Mouse (Mus musculus): Measurements from ENCODE around the gene Gm49776. TPM values are rescaled to one million over a fixed set of nuclear protein-coding genes. Genes with fewer than 3 reads are reported as not detected.
"Not testable (repeated sequence)": the region's sequence is repeated elsewhere in the genome, so short reads cannot be mapped to it uniquely, and the experiment has no call there.

Gene Gm49776
- 0.87 TPM in 1 of 2 replicates, not detected in the other for polyA plus RNA-seq (2015; fragmentation: Nextera tagmentation; extraction: Ambion mirVana)

DNA sequence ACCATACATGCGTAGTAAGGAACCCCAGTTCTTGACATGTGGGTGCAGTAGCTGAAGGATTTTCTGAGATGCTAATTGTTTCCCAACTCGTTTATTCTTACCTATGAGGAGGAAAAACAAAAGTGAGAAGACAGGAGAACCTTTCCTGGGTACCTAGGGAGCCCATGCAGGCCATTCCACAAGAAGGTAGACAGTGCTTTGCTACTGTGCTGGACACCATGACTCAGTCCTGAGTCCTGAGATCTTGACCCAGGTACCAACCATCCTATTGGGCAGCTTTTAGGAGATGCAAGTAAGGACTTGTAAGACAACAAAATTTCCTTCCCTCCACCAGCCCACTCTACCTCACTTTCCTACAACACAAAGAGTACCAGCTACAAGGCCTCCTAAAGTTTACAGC lies at the start of gene Gm49776:
Gm49776 (minus strand) TSS at position 101 of the 400 bp plus-strand sequence.
- 90% methylated on average over 2 of the region's 2 CpGs for WGBS
- no peaks in the 10 kb centered on the region for H3K4me1 ChIP-seq
- no peak within 1 kb of the TSS for H3K4me2 ChIP-seq
- no peak within 1 kb of the TSS for H3K4me3 ChIP-seq
- H3K27ac ChIP-seq: no peak within 1 kb of the TSS
- no peak within 1 kb of the TSS for H3K9ac ChIP-seq
- H3K36me3 ChIP-seq: peaks cover 91% of the 10 kb centered on the region
- H3K9me3 ChIP-seq: no peaks in the 10 kb centered on the region
- no peak for ATAC-seq (ENCODE audit: insufficient number of reproducible peaks, low FRiP score, low TSS enrichment, low read depth)
- no peaks in the 10 kb centered on the region for H3K27me3 ChIP-seq

DNA sequence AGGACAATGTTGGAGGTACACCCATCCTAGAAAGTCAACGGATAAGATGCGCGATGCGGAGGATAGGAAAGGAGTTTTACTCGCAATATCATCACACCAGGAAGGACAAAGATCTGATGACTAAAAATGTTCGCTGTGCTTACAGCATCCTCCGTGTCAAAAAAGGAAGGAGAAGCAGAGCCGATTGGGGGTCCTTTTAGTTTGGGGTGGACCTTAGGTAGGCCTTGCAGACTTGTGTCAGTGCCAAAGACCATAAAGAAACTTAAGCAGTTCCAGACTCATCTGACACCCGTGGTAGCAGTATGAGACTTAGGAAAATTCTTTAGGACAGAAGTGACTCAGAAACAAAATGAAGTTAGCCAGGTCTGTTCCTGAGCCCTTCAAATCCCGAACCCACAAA lies 31.5 kb upstream of the Gm49776 start:
- ATAC-seq (ENCODE audit: insufficient number of reproducible peaks, low FRiP score, low TSS enrichment, low read depth); H3K9me3 ChIP-seq; H3K9ac ChIP-seq; H3K27me3 ChIP-seq: not testable (repeated sequence)
- H3K27ac ChIP-seq: peak overlapping the region; percentile 82
- peaks cover 10% of the 10 kb centered on the region for H3K36me3 ChIP-seq
- peaks cover 25% of the 10 kb centered on the region for H3K4me1 ChIP-seq
- peak overlapping the region; percentile 83 for H3K4me3 ChIP-seq
- WGBS: 1% methylated on average over 10 of the region's 10 CpGs
- H3K4me2 ChIP-seq: peak overlapping the region; percentile 32

DNA sequence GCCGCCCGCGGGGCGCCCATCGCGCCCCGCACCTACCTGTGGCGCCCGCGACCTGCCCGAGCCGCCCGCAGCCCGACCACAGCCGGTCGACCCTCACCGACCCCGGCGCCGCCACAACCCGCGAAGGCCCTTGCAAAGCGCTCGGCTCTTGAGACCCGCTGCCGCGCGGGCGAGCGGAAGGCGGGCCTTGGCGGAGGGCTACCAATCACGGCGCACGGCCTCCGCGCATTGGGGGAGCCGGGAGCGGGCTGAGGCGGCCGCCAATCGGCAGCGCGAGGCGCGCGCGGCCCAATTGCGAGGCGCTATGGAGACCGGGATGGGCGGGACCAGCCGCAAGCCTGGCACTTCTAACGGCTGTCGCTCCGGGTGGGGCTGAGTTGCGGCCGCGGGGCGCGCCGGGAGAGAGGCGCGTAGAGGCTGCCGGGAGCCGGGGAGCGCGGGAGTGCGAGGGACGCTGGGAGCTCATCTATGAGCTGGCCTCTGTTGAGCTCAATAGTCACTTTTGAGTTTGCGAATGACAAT lies 31.0 kb upstream of the Gm49776 start, which contains the start of gene Dgcr8:
Dgcr8 (minus strand) TSS at position 180 of the 522 bp plus-strand sequence.
- Histone ChIP-seq H3K4me1 (peaks cover 25% of the 10 kb centered on the region), H3K9me3 (no peaks in the 10 kb centered on the region), H3K9ac (peak within 1 kb of the TSS; percentile 95), H3K27me3 (no peaks in the 10 kb centered on the region), H3K36me3 (peaks cover 14% of the 10 kb centered on the region), H3K27ac (peak within 1 kb of the TSS; percentile 94), H3K4me3 (peak within 1 kb of the TSS; percentile 83), H3K4me2 (peak within 1 kb of the TSS; percentile 78)
- under 1% methylated on average over 70 of the region's 71 CpGs for WGBS
- peak; percentile 99 for ATAC-seq (ENCODE audit: insufficient number of reproducible peaks, low FRiP score, low TSS enrichment, low read depth)

DNA sequence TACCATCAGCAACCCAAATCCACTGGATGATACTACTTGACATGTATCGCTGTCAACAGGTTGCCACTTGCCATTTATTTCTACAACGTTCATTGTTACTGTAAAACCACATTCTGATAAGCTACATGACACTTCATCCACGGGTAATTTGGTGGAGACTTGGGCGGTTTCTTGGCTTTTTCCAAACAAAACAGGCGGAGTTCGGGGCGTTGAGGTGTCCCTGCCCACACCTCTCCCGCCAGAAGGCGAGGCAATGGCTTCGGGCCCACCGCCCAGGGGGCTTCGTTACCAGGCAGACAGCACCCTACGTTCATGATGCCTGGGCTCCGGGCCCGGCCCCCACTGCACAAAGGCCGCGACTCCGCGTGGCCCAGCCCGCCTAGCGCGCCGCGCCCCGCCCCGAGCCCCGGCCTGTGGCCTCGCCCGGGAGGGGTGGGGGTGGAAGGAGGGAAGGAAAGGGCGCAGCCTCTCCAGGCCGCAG lies 30.5 kb upstream of the Gm49776 start:
- H3K27ac ChIP-seq: peak overlapping the region; percentile 94
- WGBS: 2% methylated on average over 30 of the region's 31 CpGs

DNA sequence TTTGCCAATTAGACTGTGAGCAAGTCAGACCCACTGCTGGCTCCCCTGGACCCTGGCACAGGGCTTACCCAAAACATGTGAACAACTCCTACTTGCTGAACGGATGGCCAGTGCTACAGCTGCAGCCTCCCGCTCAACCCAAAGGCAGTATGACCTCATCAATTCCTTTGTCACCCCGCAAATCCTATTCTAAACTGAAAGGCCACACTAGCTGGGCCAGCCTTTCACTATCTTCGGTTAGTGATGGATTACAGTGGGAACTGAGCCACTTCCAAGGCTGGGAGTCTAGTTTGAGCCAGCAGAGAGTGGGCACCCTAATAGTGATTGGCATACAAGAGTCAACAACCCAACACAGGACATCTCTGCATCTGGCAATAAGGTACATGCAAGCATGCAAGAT lies 30.0 kb upstream of the Gm49776 start:
- H3K27me3 ChIP-seq: no peaks in the 10 kb centered on the region
- peak overlapping the region; percentile 94 for H3K27ac ChIP-seq
- H3K36me3 ChIP-seq: peaks cover 24% of the 10 kb centered on the region
- peak overlapping the region; percentile 95 for H3K9ac ChIP-seq
- H3K4me3 ChIP-seq: peak overlapping the region; percentile 83
- peaks cover 25% of the 10 kb centered on the region for H3K4me1 ChIP-seq
- peak overlapping the region; percentile 78 for H3K4me2 ChIP-seq
- H3K9me3 ChIP-seq: no peaks in the 10 kb centered on the region
- WGBS: 0% methylated on average over 4 of the region's 4 CpGs
- no peak for ATAC-seq (ENCODE audit: insufficient number of reproducible peaks, low FRiP score, low TSS enrichment, low read depth)

More for the DNA sequence above, 30.5 kb upstream of the Gm49776 start:
- H3K36me3 ChIP-seq: peaks cover 19% of the 10 kb centered on the region
- H3K9me3 ChIP-seq: no peaks in the 10 kb centered on the region
- H3K4me1 ChIP-seq: peaks cover 25% of the 10 kb centered on the region
- peak overlapping the region; percentile 95 for H3K9ac ChIP-seq
- H3K4me2 ChIP-seq: peak overlapping the region; percentile 78
- H3K27me3 ChIP-seq: no peaks in the 10 kb centered on the region
- peak overlapping the region; percentile 83 for H3K4me3 ChIP-seq
- ATAC-seq (ENCODE audit: insufficient number of reproducible peaks, low FRiP score, low TSS enrichment, low read depth): peak; percentile 84

DNA sequence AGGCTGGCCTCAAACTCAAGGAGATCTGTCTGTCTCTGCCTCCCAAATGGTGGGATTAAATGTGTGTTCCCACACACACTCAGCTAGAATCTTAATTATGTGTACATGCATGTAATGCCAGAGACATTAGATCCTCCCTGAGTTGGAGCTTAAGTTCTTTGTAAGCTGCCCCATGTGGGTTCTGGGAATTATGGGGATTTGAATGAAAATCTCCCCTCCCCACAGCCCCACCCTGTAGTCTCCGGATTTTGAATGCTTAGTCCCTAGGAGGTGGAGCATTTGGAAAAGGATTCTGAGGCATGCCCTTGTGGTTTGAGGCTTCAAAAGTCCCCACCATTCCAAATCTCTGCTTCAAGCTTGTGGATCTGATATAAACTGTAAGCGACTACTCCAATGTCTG lies 17.0 kb upstream of the Gm49776 start:
- Histone ChIP-seq H3K9me3 (no peaks in the 10 kb centered on the region), H3K4me3 (no peak overlapping the region), H3K36me3 (peaks cover 91% of the 10 kb centered on the region), H3K4me2 (no peak overlapping the region), H3K27ac (no peak overlapping the region), H3K4me1 (no peaks in the 10 kb centered on the region), H3K27me3 (no peaks in the 10 kb centered on the region), H3K9ac (no peak overlapping the region)
- 77% methylated on average over 2 of the region's 2 CpGs for WGBS
- ATAC-seq (ENCODE audit: insufficient number of reproducible peaks, low FRiP score, low TSS enrichment, low read depth): no peak

DNA sequence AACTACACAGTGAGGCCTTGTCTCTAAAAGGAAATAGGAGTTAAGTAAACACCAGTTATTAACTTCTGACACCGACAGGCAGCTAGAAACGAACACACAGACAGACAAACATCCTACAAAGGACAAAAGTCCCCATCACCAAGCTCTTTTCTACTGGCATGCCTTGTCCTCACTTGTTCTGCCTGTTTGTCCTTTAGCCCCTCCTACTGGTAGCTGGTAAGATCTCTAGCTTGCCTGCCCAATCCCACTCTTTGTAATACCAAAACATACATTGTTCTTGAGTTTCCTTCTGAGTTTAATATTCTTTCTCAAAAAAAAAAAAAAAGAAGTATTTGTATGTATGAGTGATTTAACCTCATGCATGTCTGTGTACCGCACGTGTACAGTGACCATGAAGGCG lies 10.1 kb upstream of the Gm49776 start:
- no peak for ATAC-seq (ENCODE audit: insufficient number of reproducible peaks, low FRiP score, low TSS enrichment, low read depth)
- H3K4me1 ChIP-seq: no peaks in the 10 kb centered on the region
- H3K4me2 ChIP-seq: no peak overlapping the region
- WGBS: 91% methylated on average over 5 of the region's 5 CpGs
- H3K27ac ChIP-seq: no peak overlapping the region
- no peaks in the 10 kb centered on the region for H3K27me3 ChIP-seq
- H3K9ac ChIP-seq: no peak overlapping the region
- peaks cover 84% of the 10 kb centered on the region for H3K36me3 ChIP-seq
- no peak overlapping the region for H3K4me3 ChIP-seq
- H3K9me3 ChIP-seq: no peaks in the 10 kb centered on the region

DNA sequence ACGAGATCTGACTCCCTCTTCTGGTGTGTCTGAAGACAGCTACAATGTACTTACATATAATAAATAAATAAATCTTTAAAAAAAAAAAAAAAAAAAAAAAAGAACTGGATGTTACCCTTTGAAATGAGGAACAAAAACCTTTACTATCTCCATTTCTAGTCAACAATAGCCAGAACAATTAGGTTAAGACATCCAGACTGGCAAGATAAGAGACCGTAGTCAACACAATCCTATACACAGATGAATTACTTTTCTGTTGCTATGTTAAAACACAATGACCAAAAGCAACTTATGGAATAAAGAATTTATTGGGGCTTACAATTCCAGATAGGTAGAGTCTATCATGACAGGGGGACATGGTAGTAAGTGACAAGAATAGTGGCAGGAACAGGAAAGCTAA lies 6.9 kb upstream of the Gm49776 start:
- no peak for ATAC-seq (ENCODE audit: insufficient number of reproducible peaks, low FRiP score, low TSS enrichment, low read depth)
- peaks cover 80% of the 10 kb centered on the region for H3K36me3 ChIP-seq
- H3K9ac ChIP-seq: no peak overlapping the region
- H3K27ac ChIP-seq: no peak overlapping the region
- H3K4me1 ChIP-seq: no peaks in the 10 kb centered on the region
- H3K4me3 ChIP-seq: no peak overlapping the region
- 78% methylated on average over 2 of the region's 2 CpGs for WGBS
- H3K4me2 ChIP-seq: no peak overlapping the region
- no peaks in the 10 kb centered on the region for H3K9me3 ChIP-seq
- no peaks in the 10 kb centered on the region for H3K27me3 ChIP-seq

DNA sequence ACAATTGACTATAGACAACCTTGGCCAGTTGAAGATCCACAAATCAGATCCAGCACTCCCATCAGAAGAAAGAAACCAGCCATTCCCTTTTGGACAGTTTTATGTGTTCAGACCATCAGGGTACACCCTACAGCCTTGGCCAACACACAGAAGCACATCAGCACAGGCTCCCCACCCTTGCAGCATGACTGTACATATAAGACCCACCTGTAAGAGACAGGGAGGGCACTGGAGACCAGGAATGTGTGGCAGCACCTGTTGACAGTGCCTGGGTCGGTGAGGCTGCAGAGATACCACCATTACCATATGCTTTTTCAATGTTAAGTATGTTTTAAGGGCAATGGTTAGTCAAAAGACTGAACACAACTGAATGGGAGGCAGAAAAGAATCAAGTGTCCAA lies 4.3 kb downstream of the Gm49776 start:
- WGBS: 86% methylated on average over 1 of the region's 1 CpGs
- Histone ChIP-seq H3K4me2 (no peak overlapping the region), H3K9ac (no peak overlapping the region), H3K4me3 (no peak overlapping the region), H3K36me3 (peaks cover 80% of the 10 kb centered on the region), H3K9me3 (no peaks in the 10 kb centered on the region), H3K4me1 (peaks cover 29% of the 10 kb centered on the region), H3K27ac (no peak overlapping the region), H3K27me3 (no peaks in the 10 kb centered on the region)
- ATAC-seq (ENCODE audit: insufficient number of reproducible peaks, low FRiP score, low TSS enrichment, low read depth): no peak

DNA sequence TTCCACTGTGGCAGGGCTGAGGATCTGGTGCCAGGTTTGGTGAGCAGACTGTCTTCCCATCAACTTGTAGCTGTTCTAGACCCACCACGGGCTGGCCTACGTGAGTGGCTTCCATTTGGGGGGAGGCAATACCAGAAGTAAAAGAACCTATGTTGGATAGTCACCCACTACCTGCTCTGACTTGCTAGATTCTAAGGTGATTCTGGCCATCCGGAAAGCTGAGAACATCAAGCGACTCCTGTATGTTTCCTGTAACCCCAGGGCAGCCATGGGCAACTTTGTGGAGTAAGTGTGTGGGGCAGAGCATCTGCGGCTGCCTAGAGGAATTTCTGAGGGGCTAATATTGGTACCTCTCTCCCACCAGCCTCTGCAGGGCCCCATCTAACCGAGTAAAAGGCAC lies 5.4 kb downstream of the Gm49776 start:
- no peak overlapping the region for H3K27ac ChIP-seq
- H3K4me1 ChIP-seq: peaks cover 29% of the 10 kb centered on the region
- H3K36me3 ChIP-seq: peaks cover 69% of the 10 kb centered on the region
- no peaks in the 10 kb centered on the region for H3K9me3 ChIP-seq
- 74% methylated on average over 6 of the region's 6 CpGs for WGBS
- H3K9ac ChIP-seq: no peak overlapping the region
- no peak overlapping the region for H3K4me3 ChIP-seq
- no peak for ATAC-seq (ENCODE audit: insufficient number of reproducible peaks, low FRiP score, low TSS enrichment, low read depth)
- no peak overlapping the region for H3K4me2 ChIP-seq
- H3K27me3 ChIP-seq: no peaks in the 10 kb centered on the region

DNA sequence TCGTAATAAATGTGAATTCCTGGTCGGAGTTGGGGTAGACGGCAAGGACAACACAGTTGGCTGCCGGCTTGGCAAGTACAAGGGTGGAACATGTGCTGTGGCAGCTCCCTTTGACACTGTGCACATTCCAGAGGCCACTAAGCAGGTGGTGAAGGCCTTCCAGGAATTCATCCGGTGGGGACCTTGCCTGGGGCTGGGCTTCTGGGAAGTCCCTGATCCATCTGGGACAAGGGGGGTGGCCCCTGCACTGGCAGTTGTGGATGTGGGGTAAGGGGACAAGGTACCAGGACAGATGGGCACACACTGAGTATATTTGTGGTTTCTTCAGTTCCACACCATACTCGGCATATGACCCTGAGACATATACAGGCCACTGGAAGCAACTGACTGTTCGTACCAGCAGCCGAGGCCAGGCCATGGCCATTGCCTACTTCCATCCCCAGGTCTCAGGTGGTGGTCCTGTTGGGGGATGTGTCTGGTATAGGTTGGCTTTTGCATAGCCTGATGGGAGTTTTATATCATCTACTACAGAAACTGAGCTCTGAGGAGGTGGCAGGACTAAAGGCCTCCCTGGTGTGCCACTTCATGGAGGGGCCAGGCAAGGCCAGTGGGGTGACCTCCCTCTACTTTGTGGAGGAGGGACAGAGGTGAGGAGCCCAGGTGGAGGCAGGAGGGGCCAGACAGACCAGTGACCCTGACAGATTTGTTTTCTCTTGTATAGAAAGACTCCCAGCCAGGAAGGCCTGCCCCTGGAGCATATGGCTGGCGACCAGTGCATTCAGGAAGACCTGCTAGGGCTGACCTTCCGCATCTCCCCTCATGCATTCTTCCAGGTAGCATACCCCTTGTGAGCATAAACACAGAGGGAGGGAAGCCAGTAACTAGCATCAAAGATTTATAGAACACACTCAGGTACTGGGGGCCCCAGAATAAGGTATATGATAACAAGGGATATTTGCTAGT lies 7.0 kb downstream of the Gm49776 start:
- Histone ChIP-seq H3K27me3 (no peaks in the 10 kb centered on the region), H3K36me3 (peaks cover 62% of the 10 kb centered on the region), H3K9ac (0 out of 2 replicates have a peak overlapping the region, but pooled peaks have one; percentile 26), H3K4me2 (peak overlapping the region; percentile 70), H3K9me3 (no peaks in the 10 kb centered on the region), H3K4me3 (peak overlapping the region; percentile 98; the same call in 1 of the 2 replicates), H3K27ac (0 out of 2 replicates have a peak overlapping the region, but pooled peaks have one; percentile 34), H3K4me1 (peaks cover 38% of the 10 kb centered on the region)
- ATAC-seq (ENCODE audit: insufficient number of reproducible peaks, low FRiP score, low TSS enrichment, low read depth): no peak
- 57% methylated on average over 10 of the region's 10 CpGs for WGBS

DNA sequence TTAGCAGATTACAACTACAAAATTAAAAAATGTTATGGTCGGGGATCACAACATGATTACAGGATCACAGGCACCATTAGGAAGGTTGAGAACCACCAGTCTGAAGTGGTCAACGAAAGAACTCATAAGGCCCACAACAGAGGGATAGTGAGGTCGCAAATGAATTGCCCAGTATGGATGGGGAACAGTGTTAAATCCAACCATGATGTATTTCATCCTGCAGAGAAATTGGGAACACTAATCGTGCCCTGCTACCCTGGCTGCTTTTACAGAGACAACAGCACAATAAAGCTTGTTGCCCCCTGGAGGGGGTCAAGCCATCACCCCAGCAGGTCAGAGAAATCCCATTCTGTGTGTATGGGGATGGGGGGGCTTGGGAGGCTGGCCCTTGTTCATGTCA lies 7.9 kb downstream of the Gm49776 start:
- peak overlapping the region; percentile 88; the same call in 1 of the 2 replicates for H3K9ac ChIP-seq
- peaks cover 38% of the 10 kb centered on the region for H3K4me1 ChIP-seq
- H3K9me3 ChIP-seq: no peaks in the 10 kb centered on the region
- H3K4me2 ChIP-seq: peak overlapping the region; percentile 70
- H3K27me3 ChIP-seq: no peaks in the 10 kb centered on the region
- peaks cover 64% of the 10 kb centered on the region for H3K36me3 ChIP-seq
- 54% methylated on average over 4 of the region's 4 CpGs for WGBS
- peak overlapping the region; percentile 96 for H3K27ac ChIP-seq
- peak overlapping the region; percentile 98 for H3K4me3 ChIP-seq
- ATAC-seq (ENCODE audit: insufficient number of reproducible peaks, low FRiP score, low TSS enrichment, low read depth): no peak

Measured in limb, embryonic 15.5 days (tissue).